Mouse (Mus musculus): ENCODE measurements at regions not wholly inside any gene's neighbourhood (a gene's known extent, or its start where the extent isn't known, plus 50 kb on each side); places are given as distances from the start of the nearest gene placed in this dataset.

- no peak for DNase-seq (ENCODE audit: low read depth, low spot score)
These were observed 181.8 kb upstream of the Sesn3 start for GRCm38 (mm10) chr9:14092996-14093442.

GRCm38 (mm10) chr9:14103538-14103937 lies 171.3 kb upstream of the Sesn3 start:
- no peak for DNase-seq (ENCODE audit: low read depth, low spot score)

GRCm38 (mm10) chr9:14104921-14105320 lies 169.9 kb upstream of the Sesn3 start:
- no peak for DNase-seq (ENCODE audit: low read depth, low spot score)

- DNase-seq (ENCODE audit: low read depth, low spot score) = no peak
These were observed 168.5 kb upstream of the Sesn3 start for GRCm38 (mm10) chr9:14106371-14106770.

GRCm38 (mm10) chr9:14108798-14109197 lies 166.1 kb upstream of the Sesn3 start:
- DNase-seq (ENCODE audit: low read depth, low spot score) = no peak

GRCm38 (mm10) chr9:14109492-14109891 lies 165.4 kb upstream of the Sesn3 start:
- DNase-seq (ENCODE audit: low read depth, low spot score) = no peak

GRCm38 (mm10) chr9:14111713-14112112 lies 163.2 kb upstream of the Sesn3 start:
- DNase-seq (ENCODE audit: low read depth, low spot score) = no peak

GRCm38 (mm10) chr9:14115521-14115920 lies 159.3 kb upstream of the Sesn3 start:
- DNase-seq (ENCODE audit: low read depth, low spot score) = no peak

- no peak for DNase-seq (ENCODE audit: low read depth, low spot score)
These were observed 158.6 kb upstream of the Sesn3 start for GRCm38 (mm10) chr9:14116097-14116840.

- no peak for DNase-seq (ENCODE audit: low read depth, low spot score)
These were observed 141.5 kb upstream of the Sesn3 start for GRCm38 (mm10) chr9:14133372-14133771.

- DNase-seq (ENCODE audit: low read depth, low spot score) = no peak
These were observed 139.9 kb upstream of the Sesn3 start for GRCm38 (mm10) chr9:14134894-14135450.

- DNase-seq (ENCODE audit: low read depth, low spot score) = no peak
These were observed 133.5 kb upstream of the Sesn3 start for GRCm38 (mm10) chr9:14141321-14141720.

GRCm38 (mm10) chr9:14143988-14144387 lies 130.9 kb upstream of the Sesn3 start:
- DNase-seq (ENCODE audit: low read depth, low spot score) = no peak

GRCm38 (mm10) chr9:14147088-14147487 lies 127.8 kb upstream of the Sesn3 start:
- DNase-seq (ENCODE audit: low read depth, low spot score) = no peak

- DNase-seq (ENCODE audit: low read depth, low spot score) = no peak
These were observed 127.1 kb upstream of the Sesn3 start for GRCm38 (mm10) chr9:14147731-14148130.

GRCm38 (mm10) chr9:14150288-14150687 lies 124.6 kb upstream of the Sesn3 start:
- DNase-seq (ENCODE audit: low read depth, low spot score) = no peak

- no peak for DNase-seq (ENCODE audit: low read depth, low spot score)
These were observed 117.9 kb upstream of the Sesn3 start for GRCm38 (mm10) chr9:14156967-14157366.

- no peak for DNase-seq (ENCODE audit: low read depth, low spot score)
These were observed 116.6 kb upstream of the Sesn3 start for GRCm38 (mm10) chr9:14158096-14158837.

GRCm38 (mm10) chr9:14160207-14160606 lies 114.7 kb upstream of the Sesn3 start:
- DNase-seq (ENCODE audit: low read depth, low spot score) = no peak

- DNase-seq (ENCODE audit: low read depth, low spot score) = no peak
These were observed 103.2 kb upstream of the Sesn3 start for GRCm38 (mm10) chr9:14171589-14172240.

- peak; percentile 24 for DNase-seq (ENCODE audit: low read depth, low spot score)
These were observed 101.1 kb upstream of the Sesn3 start for GRCm38 (mm10) chr9:14173631-14174323.
